Mouse (Mus musculus) telencephalon, adult 2 months (tissue): ENCODE data around the gene BC034090.
"Not testable (repeated sequence)": the region's sequence is repeated elsewhere in the genome, so short reads cannot be mapped to it uniquely, and the experiment has no call there.

Experiments
- DNase-seq: peaks from one replicate; pipeline ENCODE4 v3.0.0-alpha.2; 2011; ENCODE audit warnings: low read depth, low spot score

BC034090 gene

DNA sequence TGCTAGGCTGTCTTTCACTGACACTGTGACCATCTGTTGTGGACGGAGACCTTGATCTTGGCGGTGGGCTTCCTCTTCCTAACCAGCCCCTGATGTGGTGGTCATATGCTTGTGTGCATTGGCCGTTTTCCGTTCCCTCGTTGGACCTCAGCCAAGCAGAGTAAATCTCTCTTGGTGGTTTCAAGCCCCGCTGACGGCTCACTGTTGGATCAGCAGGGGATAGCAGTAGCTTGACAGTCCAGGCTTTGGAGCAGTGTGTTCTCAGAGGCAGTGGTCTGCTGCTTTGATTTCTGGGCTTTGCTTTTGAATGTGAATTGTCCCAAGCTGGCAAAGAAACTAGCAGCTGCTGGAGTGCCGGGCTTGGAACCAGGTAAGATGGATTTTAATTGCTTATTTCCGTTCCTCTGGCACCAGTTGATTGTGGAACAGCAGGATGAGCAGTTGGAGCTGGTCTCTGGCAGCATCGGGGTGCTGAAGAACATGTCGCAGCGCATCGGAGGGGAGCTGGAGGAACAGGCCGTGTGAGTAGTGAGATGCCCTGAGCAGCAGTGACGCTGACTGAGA is 51.4 kb downstream of the BC034090 start:
- no peak for DNase-seq

DNA sequence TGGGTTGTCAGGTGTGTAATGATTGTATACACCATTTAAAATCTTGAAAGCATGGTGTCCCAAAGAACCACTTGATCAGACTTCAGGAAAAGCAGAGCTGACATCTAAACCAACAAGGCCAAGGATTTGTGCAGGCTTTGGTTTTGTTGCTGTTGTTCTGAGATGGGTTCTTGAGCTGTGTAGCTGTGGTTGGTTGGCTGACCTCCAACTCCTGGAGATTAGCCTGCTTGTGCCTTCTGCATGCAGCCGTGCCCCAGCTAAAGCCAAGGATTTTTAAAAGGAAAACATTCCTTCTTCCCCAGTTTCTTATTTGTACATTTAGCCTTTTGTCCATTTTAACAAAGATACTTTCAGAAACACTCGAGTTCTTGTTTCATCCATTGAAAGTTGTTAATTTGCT is 52.6 kb downstream of the BC034090 start:
- DNase-seq, result no peak

- no peak for DNase-seq
Measured at GRCm38 (mm10) chr1:155191219-155191618, 53.0 kb downstream of the BC034090 start.

GRCm38 (mm10) chr1:155188656-155189055 is 55.6 kb downstream of the BC034090 start:
- DNase-seq, result no peak

- DNase-seq, result no peak
Measured at GRCm38 (mm10) chr1:155184191-155184590, 60.1 kb downstream of the BC034090 start.

GRCm38 (mm10) chr1:155178192-155178924 is 65.9 kb downstream of the BC034090 start:
- no peak for DNase-seq

DNA sequence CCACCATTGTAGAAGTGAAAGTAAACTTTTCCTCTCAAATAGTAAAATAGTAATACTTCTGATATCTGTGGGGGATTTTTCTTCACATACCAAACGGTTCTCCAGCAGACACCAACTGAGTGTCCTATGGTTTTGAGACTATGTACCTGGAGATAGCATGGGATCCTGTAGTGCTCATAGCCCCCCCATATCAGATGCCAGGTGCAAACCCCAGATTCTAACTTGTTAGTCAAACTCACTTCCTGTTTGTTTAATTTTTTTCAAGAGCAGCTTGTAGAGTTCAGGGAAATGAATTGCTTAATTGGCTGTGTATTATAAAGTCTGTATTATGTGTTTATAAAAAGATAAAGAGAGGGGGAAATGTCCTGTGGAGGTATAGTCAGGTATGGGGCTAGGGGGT is 69.8 kb downstream of the BC034090 start:
- no peak for DNase-seq

DNA sequence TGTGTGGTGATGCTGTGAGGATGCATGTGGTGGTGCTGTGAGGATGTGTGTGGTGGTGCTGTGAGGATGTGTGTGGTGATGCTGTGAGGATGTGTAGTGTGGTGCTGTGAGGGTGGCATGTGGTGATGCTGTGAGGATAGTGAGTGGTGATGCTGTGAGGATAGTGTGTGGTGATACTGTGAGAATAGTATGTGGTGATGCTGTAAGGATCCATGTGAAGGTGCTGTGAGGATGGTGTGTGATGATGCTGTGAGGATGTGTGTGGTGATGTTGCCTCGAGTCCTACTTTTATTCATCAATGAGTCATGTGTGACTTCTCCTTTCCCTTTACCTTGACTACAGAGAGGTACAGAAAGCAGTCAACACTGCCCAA is 70.6 kb downstream of the BC034090 start:
- not testable (repeated sequence) for DNase-seq

DNA sequence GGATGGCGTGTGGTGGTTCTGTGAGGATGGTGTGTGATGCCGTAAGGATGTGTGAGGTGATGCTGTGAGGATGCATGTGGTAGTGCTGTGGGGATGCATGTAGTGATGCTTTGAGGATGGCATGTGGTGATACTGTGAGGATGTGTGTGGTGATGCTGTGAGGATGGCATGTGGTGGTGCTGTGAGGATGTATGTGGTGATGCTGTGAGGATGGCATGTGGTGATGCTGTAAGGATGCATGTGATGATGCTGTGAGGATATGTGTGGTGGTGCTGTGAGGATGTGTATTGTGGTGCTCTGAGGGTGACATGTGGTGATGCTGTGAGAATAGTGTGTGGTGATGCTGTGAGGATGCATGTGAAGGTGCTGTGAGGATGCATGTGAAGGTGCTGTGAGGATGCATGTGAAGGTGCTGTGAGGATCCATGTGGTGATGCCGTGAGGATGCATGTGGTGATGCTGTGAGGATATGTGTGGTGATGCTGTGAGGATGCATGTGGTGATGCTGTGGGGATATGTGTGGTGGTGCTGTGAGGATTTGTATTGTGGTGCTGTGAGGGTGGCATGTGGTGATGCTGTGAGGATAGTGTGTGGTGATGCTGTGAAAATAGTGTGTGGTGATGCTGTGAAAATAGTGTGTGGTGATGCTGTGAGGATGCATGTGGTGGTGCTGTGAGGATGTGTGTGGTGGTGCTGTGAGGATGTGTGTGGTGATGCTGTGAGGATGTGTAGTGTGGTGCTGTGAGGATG is 71.2 kb downstream of the BC034090 start:
- DNase-seq, result no peak

DNA sequence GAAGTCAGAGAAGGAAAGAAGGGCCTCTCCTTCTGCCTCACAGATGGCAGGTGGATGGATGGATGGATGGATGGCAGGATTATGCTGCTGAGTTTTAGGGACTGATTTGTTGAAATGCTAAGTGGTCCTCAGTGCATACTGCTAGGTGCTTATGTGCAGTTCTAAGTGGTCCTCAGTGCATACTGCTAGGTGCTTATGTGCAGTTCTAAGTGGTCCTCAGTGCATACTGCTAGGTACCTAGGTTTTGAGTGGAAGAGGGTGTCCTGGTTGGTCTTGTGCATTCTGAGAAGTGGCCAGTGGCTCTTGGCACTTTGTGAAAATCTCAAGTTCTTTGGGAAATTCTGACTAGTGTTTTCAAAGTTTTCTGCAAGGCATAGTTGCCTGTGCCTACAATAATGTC is 74.3 kb downstream of the BC034090 start:
- DNase-seq, result no peak

GRCm38 (mm10) chr1:155167453-155167852 is 76.8 kb downstream of the BC034090 start:
- DNase-seq, result peak; percentile 59
